Mouse (Mus musculus) lung, adult 2 months (tissue): ENCODE data around the gene Mthfs.
"Not testable (repeated sequence)": the region's sequence is repeated elsewhere in the genome, so short reads cannot be mapped to it uniquely, and the experiment has no call there.

ENCODE experiments used
- CTCF ChIP-seq: fragments of 200-500 bp; IDR thresholded peaks from 2 replicates; pipeline ENCODE4 v1.5.1; 2011; ENCODE audit warnings: mild to moderate bottlenecking, low read length, control low read depth; ENCODE audit not compliant: insufficient read depth
- POLR2A ChIP-seq: fragments of 200-500 bp; IDR thresholded peaks from 2 replicates; pipeline ENCODE4 v1.6.1; 2011; ENCODE audit warnings: low read depth, mild to moderate bottlenecking, control low read depth, low read length, borderline replicate concordance; ENCODE audit errors: extremely low read depth

DNA sequence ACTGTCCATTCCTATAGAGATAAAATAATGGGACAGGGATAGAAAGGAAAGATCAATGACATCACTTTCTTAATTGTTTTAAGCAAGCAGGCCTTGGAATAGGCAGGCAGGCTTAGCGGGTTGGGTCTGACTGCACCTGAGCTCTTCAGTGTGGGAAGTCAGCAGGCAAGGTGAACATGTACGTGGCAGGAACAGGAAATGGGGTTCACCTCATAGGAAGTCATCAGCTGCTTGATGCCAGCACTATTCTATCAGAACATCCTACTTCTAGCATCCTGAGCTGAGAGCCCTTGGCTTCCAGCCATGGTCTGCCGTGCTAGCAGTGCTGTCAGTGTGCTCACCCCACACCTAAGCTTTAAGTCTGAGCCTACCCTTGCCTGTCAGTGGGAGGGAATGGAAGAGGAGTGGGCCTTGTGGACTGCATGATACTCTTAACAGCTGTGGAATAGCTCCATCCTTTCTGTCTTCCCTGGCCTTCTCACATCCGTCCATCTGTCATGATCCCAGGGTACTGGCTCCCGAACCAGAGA, 28.6 kb downstream of the Mthfs start:
- TF ChIP-seq CTCF, POLR2A: not testable (repeated sequence)
